Mouse (Mus musculus) hindbrain, postnatal 0 days (tissue): Measurements from ENCODE around the gene Mrpl4. TPM values are rescaled to one million over a fixed set of nuclear protein-coding genes. Genes with fewer than 3 reads are reported as not detected.
"Not testable (repeated sequence)": the region's sequence is repeated elsewhere in the genome, so short reads cannot be mapped to it uniquely, and the experiment has no call there.

Source experiments
- ATAC-seq: fragments of 200-750 bp; cut with Nextera tagmentation; 2 replicates; pipeline ENCODE4 v1.8.0; 2017; ENCODE audit warnings: mild to moderate bottlenecking, moderate TSS enrichment, moderate library complexity
- DNase-seq: peaks from one replicate; pipeline ENCODE4 v3.0.0-alpha.2; 2015; ENCODE audit warnings: low spot score
- H3K27ac ChIP-seq: fragments of 300-500 bp; sonication (generic); 2 replicates; pipeline ENCODE4 v1.5.1; 2014; ENCODE audit warnings: mild to moderate bottlenecking
- H3K27me3 ChIP-seq: fragments of 300-500 bp; sonication (generic); 2 replicates; pipeline ENCODE4 v1.6.1; 2014; ENCODE audit warnings: low read length, mixed read lengths; ENCODE audit not compliant: insufficient read depth
- H3K36me3 ChIP-seq: fragments of 300-500 bp; sonication (generic); 2 replicates; pipeline ENCODE4 v1.6.1; 2014; ENCODE audit warnings: low read length, mixed read lengths; ENCODE audit not compliant: insufficient read depth
- H3K4me1 ChIP-seq: fragments of 300-500 bp; sonication (generic); 2 replicates; pipeline ENCODE4 v1.6.1; 2014; ENCODE audit warnings: antibody characterized with exemption, low read length, mixed read lengths; ENCODE audit not compliant: insufficient read depth
- H3K4me2 ChIP-seq: fragments of 300-500 bp; sonication (generic); 2 replicates; pipeline ENCODE4 v1.6.1; 2014; ENCODE audit warnings: low read depth, mild to moderate bottlenecking, low read length, moderate library complexity, mixed read lengths
- H3K4me3 ChIP-seq: fragments of 300-500 bp; sonication (generic); 2 replicates; pipeline ENCODE4 v1.5.1; 2014; ENCODE audit warnings: low read length
- H3K9ac ChIP-seq: fragments of 300-500 bp; sonication (generic); replicated peaks from 2 replicates; pipeline ENCODE4 v1.6.1; 2014; ENCODE audit warnings: mild to moderate bottlenecking, low read length, moderate library complexity, mixed read lengths
- H3K9me3 ChIP-seq: fragments of 300-500 bp; sonication (generic); 2 replicates; pipeline ENCODE4 v1.6.1; 2016; ENCODE audit warnings: low read length, mixed read lengths
- CTCF ChIP-seq: IDR thresholded peaks from 2 replicates; pipeline ENCODE4 v1.5.1; 2016; ENCODE audit warnings: antibody characterized with exemption, control low read depth, low read depth
- WGBS: fragments of 180-500 bp; shearing (Covaris S2); extraction: QIAGEN DNeasy Blood & Tissue Kit; methylation state at CpG from one replicate; pipeline ENCODE4 v1.1.7; 2014; 5-methylcytosine and 5-hydroxymethylcytosine counted together
- polyA plus RNA-seq: library from polyadenylated mRNA; unstranded; fragments of >200 nt; fragmentation: Nextera tagmentation; extraction: Ambion mirVana; gene quantifications from 2 replicates; pipeline ENCODE4 v1.2.1, GENCODE M21; 2015
- total RNA-seq: library from RNA; depleted of rRNA; stranded (reverse); fragments of >200 nt; gene quantifications from 2 replicates; pipeline ENCODE4 v1.2.3, GENCODE M21; 2014

The Mrpl4 gene
- total and polyA plus RNA-seq, 2 experiments from 2014 or later = 104 to 124 TPM

DNA sequence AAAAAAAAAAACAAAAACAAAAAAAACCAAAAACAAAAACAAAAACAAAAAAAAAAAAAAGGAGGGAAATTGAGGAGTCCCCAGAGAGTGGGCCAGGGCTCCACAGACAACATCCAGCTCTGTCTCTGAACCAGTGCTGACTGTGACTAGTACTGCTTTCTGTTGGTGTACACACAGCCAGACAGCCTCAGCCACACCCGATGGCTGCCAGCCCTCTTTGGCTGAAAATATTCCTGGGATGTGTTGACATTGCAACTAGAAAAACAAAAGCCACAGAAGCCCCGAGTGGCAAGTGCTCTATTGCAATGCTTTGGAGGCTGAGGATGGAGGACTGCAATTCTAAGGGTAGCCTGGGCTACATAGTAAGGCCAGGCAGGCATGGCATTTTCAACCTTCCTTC lies 7.8 kb downstream of the Mrpl4 start:
- H3K36me3 ChIP-seq = peaks cover 18% of the 10 kb centered on the region
- no peak overlapping the region for H3K4me2 ChIP-seq
- TF ChIP-seq CTCF = no peak
- H3K4me3 ChIP-seq = no peak overlapping the region
- H3K27ac ChIP-seq = no peak overlapping the region
- ATAC-seq (no peak), DNase-seq (no peak)
- no peaks in the 10 kb centered on the region for H3K9me3 ChIP-seq
- 68% methylated on average over 2 of the region's 2 CpGs for WGBS
- H3K9ac ChIP-seq = no peak overlapping the region
- no peaks in the 10 kb centered on the region for H3K4me1 ChIP-seq
- H3K27me3 ChIP-seq = peaks cover 7% of the 10 kb centered on the region

DNA sequence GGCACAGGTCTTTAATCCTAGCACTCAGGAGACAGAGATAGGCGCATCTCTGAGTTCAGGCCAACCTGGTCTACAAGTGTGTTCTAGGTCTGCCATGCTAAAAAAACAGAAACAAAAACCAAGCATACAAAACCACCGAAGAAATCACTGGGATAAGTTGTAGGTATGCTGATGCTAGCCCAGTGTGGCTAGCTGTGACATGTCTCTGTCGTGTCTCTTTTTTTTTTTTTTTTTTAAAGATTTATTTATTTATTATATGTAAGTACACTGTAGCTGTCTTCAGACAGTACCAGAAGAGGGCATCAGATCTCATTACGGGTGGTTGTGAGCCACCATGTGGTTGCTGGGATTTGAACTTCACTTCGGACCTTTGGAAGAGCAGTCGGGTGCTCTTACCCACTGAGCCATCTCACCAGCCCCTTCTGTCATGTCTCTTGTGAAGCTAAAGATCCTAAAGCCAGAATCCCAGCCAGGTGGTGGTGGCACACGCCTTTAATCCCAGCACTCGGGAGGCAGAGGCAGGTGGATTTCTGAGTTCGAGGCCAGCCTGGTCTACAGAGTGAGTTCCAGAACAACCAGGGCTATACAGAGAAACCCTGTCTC lies 8.5 kb downstream of the Mrpl4 start:
- not testable (repeated sequence) for DNase-seq, H3K4me3 ChIP-seq, H3K27ac ChIP-seq, H3K9ac ChIP-seq, H3K4me1 ChIP-seq, ATAC-seq, H3K4me2 ChIP-seq, H3K9me3 ChIP-seq
- Histone ChIP-seq H3K36me3 (peaks cover 17% of the 10 kb centered on the region), H3K27me3 (peaks cover 11% of the 10 kb centered on the region)
- 73% methylated on average over 9 of the region's 9 CpGs for WGBS

DNA sequence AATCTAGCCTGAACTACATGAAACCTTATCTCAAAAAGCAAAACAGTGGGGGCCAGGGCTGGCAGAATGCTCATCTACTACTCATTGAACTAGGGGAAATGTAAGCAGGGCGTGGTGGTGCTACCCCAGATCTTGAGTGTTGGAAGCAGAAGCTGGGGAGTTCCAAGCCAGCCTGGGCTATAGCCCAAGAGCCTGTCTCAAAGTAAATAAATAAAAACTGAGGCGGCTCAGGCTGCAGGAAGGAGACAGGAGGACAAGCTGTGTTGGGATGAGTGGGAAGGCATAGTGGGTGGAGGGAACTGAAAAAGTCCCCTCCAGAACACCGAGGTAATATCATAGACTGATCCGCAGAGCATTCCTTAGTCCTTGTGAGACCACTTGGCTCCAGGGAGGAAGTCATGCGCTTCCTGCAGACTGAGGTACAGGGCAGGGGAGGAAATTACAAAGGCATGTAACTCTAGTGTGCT lies 9.3 kb downstream of the Mrpl4 start:
- 68% methylated on average over 5 of the region's 5 CpGs for WGBS
- Histone ChIP-seq H3K27me3 (peaks cover 19% of the 10 kb centered on the region), H3K27ac (no peak overlapping the region), H3K4me2 (no peak overlapping the region), H3K36me3 (peaks cover 13% of the 10 kb centered on the region), H3K9me3 (no peaks in the 10 kb centered on the region), H3K9ac (no peak overlapping the region), H3K4me3 (no peak overlapping the region), H3K4me1 (no peaks in the 10 kb centered on the region)
- ATAC-seq (no peak), DNase-seq (no peak)
- TF ChIP-seq CTCF = no peak

DNA sequence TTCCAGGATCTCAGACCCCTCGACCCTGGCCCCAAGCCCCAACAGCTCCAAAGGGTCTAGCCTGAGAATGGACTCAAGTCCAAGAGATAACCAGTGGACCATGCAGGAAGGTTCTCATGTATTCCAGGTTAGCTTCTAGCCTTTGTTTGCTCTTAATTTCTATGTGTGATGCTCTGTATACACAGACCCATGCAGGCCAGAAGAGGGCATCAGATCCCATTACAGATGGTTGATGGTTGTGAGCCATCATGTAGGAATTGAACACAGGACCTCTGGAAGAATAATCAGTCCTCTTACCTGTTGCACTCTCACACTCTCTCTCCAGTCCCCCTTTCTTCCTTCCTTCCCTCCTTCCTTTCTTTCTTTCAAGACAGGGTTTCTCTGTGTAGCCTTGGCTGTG lies 9.8 kb downstream of the Mrpl4 start:
- no peaks in the 10 kb centered on the region for H3K9me3 ChIP-seq
- 52% methylated on average over 1 of the region's 1 CpGs for WGBS
- no peaks in the 10 kb centered on the region for H3K4me1 ChIP-seq
- DNase-seq (no peak), ATAC-seq (no peak)
- H3K4me2 ChIP-seq = no peak overlapping the region
- no peak overlapping the region for H3K27ac ChIP-seq
- peaks cover 24% of the 10 kb centered on the region for H3K27me3 ChIP-seq
- peaks cover 8% of the 10 kb centered on the region for H3K36me3 ChIP-seq
- H3K9ac ChIP-seq = no peak overlapping the region
- peak; percentile 9; the same call in 1 of the 2 replicates for TF ChIP-seq CTCF
- no peak overlapping the region for H3K4me3 ChIP-seq

DNA sequence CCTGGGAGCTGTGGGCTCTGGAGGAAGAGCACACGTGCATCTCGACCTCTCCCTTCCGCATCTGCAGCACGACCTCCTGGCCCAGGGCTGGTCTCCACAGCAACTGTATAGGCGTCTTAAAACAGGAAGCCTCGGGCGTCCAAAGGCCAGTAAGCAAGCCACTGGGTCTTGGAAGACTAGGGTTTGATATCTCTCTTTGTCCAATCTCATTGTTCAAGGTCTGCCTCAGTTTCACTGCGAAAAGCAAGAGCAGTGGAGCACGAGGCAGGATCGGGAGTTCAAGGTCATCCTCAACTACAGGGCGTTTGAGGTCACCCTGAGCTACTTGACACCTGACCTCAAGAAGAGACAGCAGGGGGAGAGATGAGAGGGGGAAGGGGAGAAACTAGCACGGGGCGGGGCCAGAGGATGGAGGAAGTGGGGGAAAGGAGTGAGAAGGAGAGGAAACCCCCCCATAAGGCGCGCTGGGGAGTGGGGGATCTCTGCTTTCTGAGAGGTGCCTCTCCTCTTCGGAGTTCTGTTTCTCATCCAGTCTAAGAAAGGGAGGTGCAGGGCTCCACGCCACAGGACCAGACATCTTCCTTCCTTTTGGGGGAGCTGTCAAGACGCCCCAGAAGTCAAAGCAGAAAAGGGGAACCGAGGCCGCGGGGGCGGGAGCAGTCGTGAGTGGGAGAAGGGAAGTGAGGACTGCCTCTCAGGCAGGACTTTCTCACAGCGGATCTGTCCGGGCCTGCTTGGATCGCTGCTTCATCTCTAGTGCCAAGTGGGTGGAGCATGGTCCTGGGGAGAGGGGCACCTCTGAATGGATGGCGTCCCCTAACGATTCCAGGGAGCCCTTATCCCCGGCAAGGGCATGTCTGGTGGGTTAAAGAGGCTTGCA lies 12.4 kb downstream of the Mrpl4 start:
- Histone ChIP-seq H3K36me3 (no peaks in the 10 kb centered on the region), H3K4me1 (no peaks in the 10 kb centered on the region), H3K4me3 (peak overlapping the region; percentile 26), H3K27ac (no peak overlapping the region), H3K4me2 (peak overlapping the region; percentile 50), H3K9ac (no peak overlapping the region), H3K9me3 (no peaks in the 10 kb centered on the region), H3K27me3 (peaks cover 28% of the 10 kb centered on the region)
- no peak for DNase-seq
- TF ChIP-seq CTCF = no peak
- WGBS = 3% methylated on average over 29 of the region's 29 CpGs
- peak; percentile 37; the same call in 1 of the 2 replicates for ATAC-seq

DNA sequence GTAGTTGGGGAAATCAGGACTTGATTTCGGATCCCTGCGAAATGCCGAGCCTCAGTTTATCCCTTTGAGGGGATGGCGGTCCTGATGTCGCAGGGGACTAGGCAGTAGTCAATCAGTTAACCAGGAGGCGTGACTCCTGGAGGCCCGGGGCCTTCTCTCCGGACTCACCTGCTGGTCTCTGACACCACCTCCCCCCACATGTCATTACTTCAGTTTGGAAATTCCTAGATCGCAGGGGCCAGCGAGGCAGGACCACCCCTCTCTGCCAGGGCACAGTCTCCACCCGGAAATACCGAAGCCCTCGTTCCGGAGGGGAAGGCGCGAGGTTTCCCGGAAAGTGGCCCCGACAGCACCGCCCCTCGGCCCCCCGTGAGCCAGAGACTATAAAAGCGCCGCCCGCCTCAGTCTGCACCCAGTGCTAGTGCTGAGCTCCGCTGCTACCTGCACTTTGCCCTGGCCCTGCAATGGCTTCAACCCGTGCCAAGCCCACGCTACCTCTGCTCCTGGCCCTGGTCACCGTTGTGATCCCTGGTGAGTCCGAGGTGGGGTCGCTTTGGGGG lies 13.1 kb downstream of the Mrpl4 start, which contains the start of gene Icam1:
Gene Icam1 (plus strand): TSS at position 415 of the 560 bp plus-strand sequence.
- WGBS = under 1% methylated on average over 30 of the region's 30 CpGs

More for the DNA sequence above, 13.1 kb downstream of the Mrpl4 start, which contains the start of gene Icam1:
- TF ChIP-seq CTCF = no peak
- H3K9ac ChIP-seq = 0 out of 2 replicates have a peak within 1 kb of the TSS, but pooled peaks have one; percentile 13
- no peaks in the 10 kb centered on the region for H3K9me3 ChIP-seq
- DNase-seq = no peak
- no peak within 1 kb of the TSS for H3K27ac ChIP-seq
- peaks cover 28% of the 10 kb centered on the region for H3K27me3 ChIP-seq
- H3K4me1 ChIP-seq = no peaks in the 10 kb centered on the region
- peak within 1 kb of the TSS; percentile 50 for H3K4me2 ChIP-seq
- no peak for ATAC-seq
- H3K4me3 ChIP-seq = peak within 1 kb of the TSS; percentile 26
- no peaks in the 10 kb centered on the region for H3K36me3 ChIP-seq
